Mouse (Mus musculus): ENCODE measurements around the gene Tmem161a. TPM values are rescaled to one million over a fixed set of nuclear protein-coding genes. Genes with fewer than 3 reads are reported as not detected.

Tmem161a gene
- 46.4 and 55.2 TPM in 2 replicates for polyA plus RNA-seq (2014; fragmentation: Nextera tagmentation; extraction: Ambion mirVana)

DNA sequence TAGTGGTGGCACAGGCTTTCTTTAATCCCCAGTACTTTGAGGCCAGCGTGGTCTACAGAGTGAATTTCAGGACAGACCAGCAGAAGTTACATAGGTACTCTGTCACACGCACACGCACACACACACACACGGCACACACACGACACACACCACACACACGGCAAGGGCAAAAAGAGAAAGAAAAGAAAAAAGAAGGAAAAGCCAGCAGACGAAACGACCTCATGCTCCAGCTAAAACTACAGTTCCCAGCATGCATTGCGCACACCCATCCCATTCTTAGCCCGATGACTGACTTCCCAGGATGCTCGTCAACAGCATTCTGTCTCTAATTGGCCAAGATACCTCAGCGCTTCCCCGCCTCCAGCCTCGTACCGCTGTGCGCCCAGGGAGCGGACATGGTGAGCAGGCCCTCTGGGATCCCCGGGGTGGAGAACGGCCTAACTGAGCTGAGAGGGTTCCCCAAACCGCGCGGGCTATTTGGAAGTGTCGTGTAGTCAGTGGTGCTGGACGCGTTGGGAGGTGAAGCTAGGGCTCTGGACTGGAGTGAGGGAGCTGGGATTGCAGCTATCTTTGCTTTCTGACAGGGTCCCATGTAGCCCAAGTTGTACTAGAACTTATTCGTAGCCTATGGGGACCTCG is at the start of gene Tmem161a:
TSS of gene Tmem161a (plus strand) at position 314 of the 639 bp plus-strand sequence.
- Histone ChIP-seq H3K4me1 (ENCODE audit: control insufficient read depth, insufficient read depth, low read length) (peaks cover 12% of the 10 kb centered on the region; the same call in 1 of the 2 replicates), H3K36me3 (ENCODE audit: control insufficient read depth, insufficient read depth, low read length) (peaks cover 7% of the 10 kb centered on the region; the same call in 1 of the 2 replicates), H3K27me3 (replicated peaks; ENCODE audit: control insufficient read depth, insufficient read depth, low read length) (0 out of 2 replicates have a peak, but pooled peaks cover 3% of the 10 kb centered on the region), H3K9me3 (ENCODE audit: control insufficient read depth, low read length) (no peaks in the 10 kb centered on the region), H3K4me3 (ENCODE audit: low read depth, low read length) (peak within 1 kb of the TSS; percentile 69), H3K4me2 (ENCODE audit: low read depth, low read length) (peak within 1 kb of the TSS; percentile 77), H3K9ac (ENCODE audit: low read depth, low read length) (peak within 1 kb of the TSS; percentile 71), H3K27ac (replicated peaks; ENCODE audit: low read depth, low read length) (peak within 1 kb of the TSS; percentile 63)
- ATAC-seq (ENCODE audit: low read depth) (peak; percentile 97), DNase-seq (ENCODE audit: low spot score) (peak; percentile 98)
- WGBS = 2% methylated on average over 26 of the region's 27 CpGs

DNA sequence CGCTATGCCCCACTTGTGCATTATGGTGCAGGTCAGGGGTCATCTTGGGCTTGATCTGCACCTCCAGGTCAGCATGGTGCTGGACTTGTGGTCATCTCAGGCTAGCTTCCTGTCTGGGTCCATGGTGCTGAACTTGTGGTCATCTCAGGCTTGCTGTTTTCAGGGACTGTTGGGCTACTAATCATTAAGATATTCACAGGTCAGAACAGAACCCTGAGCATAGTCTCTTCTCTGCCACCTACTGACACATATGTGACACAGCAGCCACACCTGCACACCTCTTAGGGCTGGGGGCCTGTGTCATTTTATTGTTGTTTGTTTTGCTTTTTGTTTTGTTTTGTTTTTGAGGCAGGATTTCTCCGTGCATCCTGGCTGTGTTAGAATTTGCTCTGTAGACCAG is 49.3 kb upstream of the Tmem161a start:
- Histone ChIP-seq H3K27me3 (replicated peaks; ENCODE audit: control insufficient read depth, insufficient read depth, low read length) (peaks cover 28% of the 10 kb centered on the region), H3K4me3 (ENCODE audit: low read depth, low read length) (no peak overlapping the region), H3K9me3 (ENCODE audit: control insufficient read depth, low read length) (no peaks in the 10 kb centered on the region), H3K9ac (ENCODE audit: low read depth, low read length) (no peak overlapping the region), H3K27ac (replicated peaks; ENCODE audit: low read depth, low read length) (no peak overlapping the region), H3K4me1 (ENCODE audit: control insufficient read depth, insufficient read depth, low read length) (no peaks in the 10 kb centered on the region), H3K4me2 (ENCODE audit: low read depth, low read length) (no peak overlapping the region), H3K36me3 (ENCODE audit: control insufficient read depth, insufficient read depth, low read length) (no peaks in the 10 kb centered on the region)
- no peak for ATAC-seq (ENCODE audit: low read depth)
- WGBS = 58% methylated on average over 2 of the region's 2 CpGs
- no peak for DNase-seq (ENCODE audit: low spot score)

GRCm38 (mm10) chr8:70124992-70125391 is 47.2 kb upstream of the Tmem161a start:
- no peak overlapping the region for H3K27ac ChIP-seq (replicated peaks; ENCODE audit: low read depth, low read length)
- H3K9me3 ChIP-seq (ENCODE audit: control insufficient read depth, low read length) = no peaks in the 10 kb centered on the region
- no peaks in the 10 kb centered on the region for H3K36me3 ChIP-seq (ENCODE audit: control insufficient read depth, insufficient read depth, low read length)
- DNase-seq (ENCODE audit: low spot score) = no peak
- H3K9ac ChIP-seq (ENCODE audit: low read depth, low read length) = no peak overlapping the region
- no peak for ATAC-seq (ENCODE audit: low read depth)
- no peak overlapping the region for H3K4me3 ChIP-seq (ENCODE audit: low read depth, low read length)
- no peaks in the 10 kb centered on the region for H3K4me1 ChIP-seq (ENCODE audit: control insufficient read depth, insufficient read depth, low read length)
- WGBS = 65% methylated on average over 8 of the region's 8 CpGs
- peaks cover 6% of the 10 kb centered on the region for H3K27me3 ChIP-seq (replicated peaks; ENCODE audit: control insufficient read depth, insufficient read depth, low read length)
- H3K4me2 ChIP-seq (ENCODE audit: low read depth, low read length) = no peak overlapping the region

GRCm38 (mm10) chr8:70128435-70128834 is 43.7 kb upstream of the Tmem161a start:
- WGBS = 71% methylated on average over 3 of the region's 3 CpGs
- ATAC-seq (ENCODE audit: low read depth) (no peak), DNase-seq (ENCODE audit: low spot score) (no peak)
- Histone ChIP-seq H3K4me1 (ENCODE audit: control insufficient read depth, insufficient read depth, low read length) (no peaks in the 10 kb centered on the region), H3K9ac (ENCODE audit: low read depth, low read length) (no peak overlapping the region), H3K4me3 (ENCODE audit: low read depth, low read length) (no peak overlapping the region), H3K36me3 (ENCODE audit: control insufficient read depth, insufficient read depth, low read length) (peaks cover 13% of the 10 kb centered on the region), H3K27ac (replicated peaks; ENCODE audit: low read depth, low read length) (no peak overlapping the region), H3K27me3 (replicated peaks; ENCODE audit: control insufficient read depth, insufficient read depth, low read length) (no peaks in the 10 kb centered on the region), H3K9me3 (ENCODE audit: control insufficient read depth, low read length) (no peaks in the 10 kb centered on the region), H3K4me2 (ENCODE audit: low read depth, low read length) (no peak overlapping the region)

DNA sequence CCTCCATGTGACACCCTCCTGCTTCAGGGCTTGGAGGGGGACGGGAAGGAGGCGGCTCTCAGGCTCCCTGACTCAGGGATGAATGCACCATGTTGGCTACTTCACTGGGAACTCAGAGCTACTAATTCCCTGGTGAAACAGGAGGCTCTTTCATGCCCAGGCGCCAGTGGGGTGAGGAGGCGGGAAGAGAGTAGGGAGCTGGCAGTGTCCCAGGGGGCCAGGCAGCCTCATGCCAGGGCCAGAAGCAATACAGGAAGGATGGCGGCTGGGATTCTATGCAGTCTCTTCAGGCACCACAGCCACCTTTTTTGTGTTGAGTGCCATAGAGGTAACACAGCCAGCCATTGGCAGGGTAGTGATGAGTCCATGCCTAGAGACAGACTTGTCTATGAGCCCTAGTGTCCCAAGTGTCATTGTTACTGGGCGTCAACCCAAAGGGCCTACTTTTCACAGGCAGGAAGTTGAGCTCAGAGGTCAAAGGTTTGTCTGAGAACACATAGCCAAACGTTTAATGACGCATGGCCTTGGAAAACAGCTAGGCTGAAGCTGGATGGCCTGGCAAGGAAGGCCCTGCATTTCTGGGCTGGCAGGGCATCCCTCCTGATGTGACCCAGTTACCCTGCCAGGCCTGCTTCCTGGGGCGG is 42.7 kb upstream of the Tmem161a start:
- H3K4me2 ChIP-seq (ENCODE audit: low read depth, low read length) = no peak overlapping the region
- H3K9ac ChIP-seq (ENCODE audit: low read depth, low read length) = no peak overlapping the region
- DNase-seq (ENCODE audit: low spot score) (peak; percentile 66), ATAC-seq (ENCODE audit: low read depth) (peak; percentile 19; the same call in 1 of the 2 replicates)
- H3K9me3 ChIP-seq (ENCODE audit: control insufficient read depth, low read length) = no peaks in the 10 kb centered on the region
- no peak overlapping the region for H3K27ac ChIP-seq (replicated peaks; ENCODE audit: low read depth, low read length)
- 64% methylated on average over 9 of the region's 9 CpGs for WGBS
- no peak overlapping the region for H3K4me3 ChIP-seq (ENCODE audit: low read depth, low read length)
- no peaks in the 10 kb centered on the region for H3K27me3 ChIP-seq (replicated peaks; ENCODE audit: control insufficient read depth, insufficient read depth, low read length)
- peaks cover 23% of the 10 kb centered on the region for H3K36me3 ChIP-seq (ENCODE audit: control insufficient read depth, insufficient read depth, low read length)
- H3K4me1 ChIP-seq (ENCODE audit: control insufficient read depth, insufficient read depth, low read length) = no peaks in the 10 kb centered on the region

DNA sequence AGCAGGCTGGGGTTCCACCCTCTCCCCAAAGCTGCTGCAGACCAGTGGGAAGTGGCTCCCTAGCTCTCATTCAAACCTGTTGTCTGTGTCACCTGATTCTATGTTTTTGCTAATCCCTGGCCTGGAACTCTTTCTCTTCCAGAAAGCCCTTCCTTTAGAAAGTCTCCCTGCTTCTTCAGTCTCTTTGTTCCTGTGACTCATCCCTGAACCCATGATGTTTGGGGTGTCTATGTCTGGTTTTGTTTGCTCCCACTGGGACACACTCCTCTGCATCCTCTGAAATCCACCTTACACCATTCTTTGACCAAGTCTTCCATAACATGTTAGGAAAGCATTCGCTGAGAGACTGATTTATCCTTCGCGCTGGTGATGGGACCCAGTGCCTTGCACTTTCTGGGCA is 42.1 kb upstream of the Tmem161a start:
- Histone ChIP-seq H3K9ac (ENCODE audit: low read depth, low read length) (no peak overlapping the region), H3K27ac (replicated peaks; ENCODE audit: low read depth, low read length) (no peak overlapping the region), H3K9me3 (ENCODE audit: control insufficient read depth, low read length) (no peaks in the 10 kb centered on the region), H3K4me3 (ENCODE audit: low read depth, low read length) (no peak overlapping the region), H3K36me3 (ENCODE audit: control insufficient read depth, insufficient read depth, low read length) (peaks cover 29% of the 10 kb centered on the region), H3K4me1 (ENCODE audit: control insufficient read depth, insufficient read depth, low read length) (no peaks in the 10 kb centered on the region), H3K4me2 (ENCODE audit: low read depth, low read length) (no peak overlapping the region), H3K27me3 (replicated peaks; ENCODE audit: control insufficient read depth, insufficient read depth, low read length) (no peaks in the 10 kb centered on the region)
- 80% methylated on average over 3 of the region's 3 CpGs for WGBS
- DNase-seq (ENCODE audit: low spot score) = no peak
- no peak for ATAC-seq (ENCODE audit: low read depth)

DNA sequence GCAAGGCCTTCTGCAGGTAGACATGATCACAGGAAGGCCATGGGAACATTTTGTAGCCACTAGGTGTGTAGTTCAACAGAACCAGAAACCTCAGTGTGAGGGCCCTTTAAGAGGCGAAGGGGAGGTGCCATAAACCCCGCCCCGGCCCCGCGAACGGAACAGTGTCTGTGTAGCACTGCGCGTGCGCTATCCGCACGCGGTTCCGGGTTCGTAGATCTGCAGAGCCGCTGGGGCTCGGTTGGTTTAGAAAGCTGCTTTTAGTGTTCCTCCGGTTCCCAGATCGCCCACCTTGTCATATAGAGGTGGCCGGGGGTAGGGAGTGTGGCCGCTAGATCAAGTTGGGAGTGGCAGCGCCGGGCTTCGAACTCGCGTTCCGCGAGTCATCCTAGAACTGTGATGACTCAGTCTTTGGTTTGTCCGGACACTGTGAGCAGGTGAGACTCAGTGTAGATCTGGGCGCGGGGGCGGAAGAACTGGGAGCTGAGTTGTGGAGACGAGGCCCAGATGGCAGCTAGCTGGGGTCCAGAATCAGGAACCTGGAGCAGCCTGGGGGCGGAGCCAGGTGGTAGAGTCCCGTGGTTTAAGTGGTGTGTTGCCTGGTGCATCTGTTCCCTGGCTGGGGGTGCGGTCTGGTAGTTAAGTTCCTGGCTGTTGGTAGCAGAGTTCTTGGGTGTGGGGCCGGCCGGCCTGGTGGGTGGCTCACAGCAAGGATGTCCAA is 40.8 kb upstream of the Tmem161a start, which contains the start of gene Nr2c2ap:
TSS of gene Nr2c2ap (plus strand) at position 168 of the 718 bp plus-strand sequence.
- Histone ChIP-seq H3K27me3 (replicated peaks; ENCODE audit: control insufficient read depth, insufficient read depth, low read length) (no peaks in the 10 kb centered on the region), H3K36me3 (ENCODE audit: control insufficient read depth, insufficient read depth, low read length) (peaks cover 41% of the 10 kb centered on the region), H3K9ac (ENCODE audit: low read depth, low read length) (peak within 1 kb of the TSS; percentile 68), H3K9me3 (ENCODE audit: control insufficient read depth, low read length) (no peaks in the 10 kb centered on the region), H3K27ac (replicated peaks; ENCODE audit: low read depth, low read length) (no peak within 1 kb of the TSS), H3K4me1 (ENCODE audit: control insufficient read depth, insufficient read depth, low read length) (no peaks in the 10 kb centered on the region), H3K4me2 (ENCODE audit: low read depth, low read length) (peak within 1 kb of the TSS; percentile 73), H3K4me3 (ENCODE audit: low read depth, low read length) (peak within 1 kb of the TSS; percentile 61)
- DNase-seq (ENCODE audit: low spot score) (peak; percentile 93), ATAC-seq (ENCODE audit: low read depth) (peak; percentile 91)
- WGBS = 3% methylated on average over 36 of the region's 37 CpGs

DNA sequence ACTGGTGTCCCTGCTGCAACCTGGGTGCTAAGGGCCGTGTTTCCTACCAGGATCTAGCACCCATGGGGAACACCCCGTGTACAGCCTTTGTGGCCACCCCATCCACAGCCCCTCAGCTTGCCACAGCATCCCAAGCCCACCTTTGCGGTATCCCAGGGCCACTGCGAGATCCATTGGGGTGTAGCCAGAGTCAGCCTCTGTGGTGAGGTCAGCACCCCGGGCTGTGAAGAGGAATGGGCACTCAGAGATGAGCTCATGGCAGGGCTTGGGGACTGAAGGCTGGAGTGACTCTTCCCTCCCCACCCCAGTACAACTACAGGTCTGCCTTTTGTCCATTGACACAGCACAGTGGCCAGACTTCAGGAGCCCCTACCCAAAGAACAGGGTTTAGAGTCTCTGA is 38.1 kb upstream of the Tmem161a start:
- Histone ChIP-seq H3K9ac (ENCODE audit: low read depth, low read length) (no peak overlapping the region), H3K36me3 (ENCODE audit: control insufficient read depth, insufficient read depth, low read length) (peaks cover 47% of the 10 kb centered on the region), H3K4me1 (ENCODE audit: control insufficient read depth, insufficient read depth, low read length) (peaks cover 6% of the 10 kb centered on the region; the same call in 1 of the 2 replicates), H3K27me3 (replicated peaks; ENCODE audit: control insufficient read depth, insufficient read depth, low read length) (no peaks in the 10 kb centered on the region), H3K9me3 (ENCODE audit: control insufficient read depth, low read length) (no peaks in the 10 kb centered on the region), H3K4me2 (ENCODE audit: low read depth, low read length) (no peak overlapping the region), H3K4me3 (ENCODE audit: low read depth, low read length) (no peak overlapping the region), H3K27ac (replicated peaks; ENCODE audit: low read depth, low read length) (no peak overlapping the region)
- ATAC-seq (ENCODE audit: low read depth) = no peak
- WGBS = 86% methylated on average over 5 of the region's 5 CpGs
- no peak for DNase-seq (ENCODE audit: low spot score)
